Mouse (Mus musculus): Measurements from ENCODE around the gene Pdzd9.
"Not testable (repeated sequence)": the region's sequence is repeated elsewhere in the genome, so short reads cannot be mapped to it uniquely, and the experiment has no call there.

Gene Pdzd9

DNA sequence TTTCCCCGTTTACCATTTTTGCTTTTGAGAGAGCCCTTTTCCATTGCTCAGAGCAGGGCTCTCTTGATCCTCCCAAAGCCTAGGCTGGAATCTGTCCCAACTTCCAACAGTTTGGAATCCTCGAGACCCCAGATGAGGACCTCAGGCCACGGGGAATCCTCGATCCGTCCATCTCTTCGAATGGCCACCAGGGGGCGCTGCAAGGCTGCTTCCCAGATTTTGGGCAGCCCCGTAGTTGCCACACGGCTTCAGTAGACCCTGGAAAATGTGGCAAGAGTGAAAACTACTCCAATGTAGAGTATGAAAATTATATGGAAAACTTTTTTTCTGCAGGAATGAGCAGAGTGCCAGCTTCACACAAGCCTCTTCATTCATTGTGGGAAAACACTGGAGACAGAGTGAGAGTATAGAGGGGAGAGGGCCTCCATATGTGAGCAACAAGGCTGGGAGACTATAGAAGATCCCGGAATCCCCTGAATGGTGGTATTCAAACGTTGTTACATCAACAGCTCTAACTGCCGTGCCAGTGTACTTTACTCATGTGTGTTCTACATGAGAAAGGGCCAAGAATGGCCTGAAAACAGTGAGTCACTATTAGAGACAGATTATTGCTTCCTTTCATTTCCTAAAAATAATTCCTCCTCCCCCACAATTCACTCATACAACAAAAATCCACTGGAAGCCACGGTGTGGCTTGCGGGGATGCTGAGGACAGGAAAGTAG, at the start of gene Pdzd9:
TSS of gene Pdzd9 (minus strand) at position 191 of the 723 bp plus-strand sequence.
- DNase-seq (ENCODE audit: low read depth), result no peak

DNA sequence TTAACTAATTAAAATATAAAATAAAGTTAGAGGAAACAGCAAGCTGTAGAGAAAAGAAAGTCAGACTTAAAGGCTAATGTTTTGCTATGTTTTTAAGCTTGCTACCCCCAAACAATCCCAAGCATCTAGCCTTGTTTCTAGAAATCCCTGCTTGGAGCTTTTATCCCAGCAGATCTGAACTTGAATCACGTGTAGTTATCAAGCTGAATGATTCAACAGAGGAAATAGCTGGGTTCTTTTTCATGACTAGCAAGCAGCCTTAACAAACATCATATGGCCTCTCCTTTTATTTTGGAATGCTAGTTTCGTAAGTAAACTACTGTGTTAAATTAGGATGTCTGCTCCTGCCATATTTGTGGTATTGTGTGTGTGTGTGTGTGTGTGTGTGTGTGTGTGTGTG, 47.1 kb upstream of the Pdzd9 start:
- DNase-seq (ENCODE audit: low read depth), result no peak

DNA sequence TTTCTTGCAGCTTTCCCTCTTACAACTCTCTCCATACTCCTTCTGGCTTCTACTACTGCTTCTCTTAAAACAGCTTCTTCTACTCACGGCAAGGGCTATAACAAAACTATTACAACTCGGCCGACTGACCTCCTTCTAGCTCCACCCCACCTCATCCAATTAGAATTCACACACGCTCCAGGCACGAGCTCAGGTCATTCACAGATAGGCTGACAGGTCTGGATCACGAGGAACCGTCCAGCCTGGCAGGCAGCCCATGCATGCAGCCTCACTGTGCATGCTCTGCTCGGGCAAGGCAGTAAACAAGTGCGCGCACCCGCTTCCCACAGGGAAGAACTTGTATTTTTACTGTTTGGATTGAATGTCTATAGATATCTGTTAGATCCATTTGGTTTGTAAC, 43.8 kb upstream of the Pdzd9 start:
- DNase-seq (ENCODE audit: low read depth), result not testable (repeated sequence)

DNA sequence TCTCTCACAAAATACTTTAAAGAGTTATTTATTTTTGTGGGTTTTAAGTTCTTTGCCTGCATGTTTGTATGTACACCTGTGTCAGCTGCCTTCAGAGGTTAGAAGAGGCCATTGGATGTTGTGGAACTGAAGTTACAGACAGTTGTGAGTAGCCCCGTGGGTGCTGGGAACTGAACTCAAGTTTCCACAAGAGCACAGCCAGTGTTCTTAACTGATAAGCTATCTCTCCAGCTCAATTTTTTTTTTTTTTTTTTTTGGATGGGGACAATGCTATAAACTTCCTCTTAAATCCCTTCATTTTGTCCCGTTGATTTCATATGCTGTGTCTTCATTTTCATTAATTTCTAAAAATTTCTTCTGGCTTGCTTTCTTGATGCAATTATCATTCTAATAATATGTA, 43.1 kb upstream of the Pdzd9 start:
- no peak for DNase-seq (ENCODE audit: low read depth)

DNA sequence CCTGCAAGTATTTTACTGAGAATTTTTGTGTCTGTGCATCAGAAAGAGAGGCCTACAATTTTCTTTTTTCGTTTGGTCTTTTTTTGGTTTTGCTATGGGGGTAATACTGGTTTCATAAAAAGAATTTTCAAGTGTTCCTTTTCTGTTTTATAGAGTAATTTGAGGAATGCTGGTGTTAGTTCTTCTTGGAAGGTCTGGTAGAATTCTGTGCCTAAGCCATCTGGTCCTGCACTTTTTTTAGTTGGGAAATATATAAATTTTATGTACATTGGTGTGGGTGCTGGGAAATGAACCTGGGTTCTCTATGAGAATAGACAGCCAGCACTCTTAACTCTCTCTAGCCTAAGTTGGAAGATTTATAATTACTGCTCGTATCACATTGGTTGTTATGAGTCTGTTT, 41.9 kb upstream of the Pdzd9 start:
- no peak for DNase-seq (ENCODE audit: low read depth)

DNA sequence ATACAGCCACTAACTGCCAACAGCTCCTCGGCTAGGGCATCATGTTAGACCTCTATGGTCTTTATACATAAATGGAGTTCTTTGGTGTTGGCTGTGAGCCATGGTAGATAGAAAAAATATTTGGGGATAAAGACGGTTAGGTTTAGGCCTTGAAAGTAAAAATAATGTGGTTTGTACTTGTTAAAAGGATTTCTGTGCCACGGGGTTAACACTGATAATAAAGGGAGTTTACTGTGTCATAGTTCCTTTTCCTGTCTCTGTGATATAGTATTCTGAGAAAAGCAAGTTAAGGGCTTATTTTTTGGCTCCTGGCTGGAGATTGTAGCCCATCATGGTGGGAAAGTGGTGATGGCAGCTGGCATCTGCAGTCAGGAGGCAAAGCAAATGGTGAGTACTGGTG, 33.7 kb upstream of the Pdzd9 start:
- DNase-seq (ENCODE audit: low read depth), result no peak

DNA sequence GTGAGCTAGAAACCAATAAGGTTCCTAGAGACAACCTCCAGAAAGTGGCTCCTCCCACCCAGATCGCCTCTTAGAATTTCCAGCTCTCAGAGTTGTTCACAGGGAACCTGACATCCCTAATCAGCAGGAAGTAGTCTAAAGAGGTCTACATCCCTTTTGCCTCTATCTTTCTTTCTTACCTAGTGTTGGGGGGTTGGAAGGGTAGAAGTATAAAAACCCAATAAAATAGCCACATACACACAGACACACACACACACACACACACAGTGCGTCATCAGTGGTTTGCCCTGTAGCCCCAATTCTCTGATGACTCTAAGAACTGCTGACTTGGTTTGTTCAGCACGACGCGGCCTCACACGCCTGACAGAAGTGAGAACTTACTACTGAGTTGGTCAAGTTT, 29.4 kb upstream of the Pdzd9 start:
- DNase-seq (ENCODE audit: low read depth), result no peak

DNA sequence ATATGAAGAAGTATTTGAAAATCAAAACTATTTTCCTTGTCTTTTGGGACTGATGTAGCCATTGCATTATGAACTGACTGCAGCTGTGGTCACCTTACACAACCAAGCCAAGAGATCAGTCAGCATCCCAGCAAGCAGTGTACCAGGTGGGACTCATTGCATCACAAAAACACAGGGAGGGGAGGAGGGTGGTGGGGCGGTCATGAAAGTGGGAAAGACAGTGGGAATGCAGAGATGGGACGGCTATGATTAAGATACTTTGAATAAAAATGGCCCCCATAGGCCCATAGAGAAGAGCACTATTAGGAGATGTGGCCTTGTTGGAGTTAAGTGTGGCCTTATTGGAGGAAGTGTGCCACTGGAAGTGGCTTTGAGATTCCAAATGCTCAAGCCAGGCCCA, 26.2 kb upstream of the Pdzd9 start:
- DNase-seq (ENCODE audit: low read depth), result no peak

DNA sequence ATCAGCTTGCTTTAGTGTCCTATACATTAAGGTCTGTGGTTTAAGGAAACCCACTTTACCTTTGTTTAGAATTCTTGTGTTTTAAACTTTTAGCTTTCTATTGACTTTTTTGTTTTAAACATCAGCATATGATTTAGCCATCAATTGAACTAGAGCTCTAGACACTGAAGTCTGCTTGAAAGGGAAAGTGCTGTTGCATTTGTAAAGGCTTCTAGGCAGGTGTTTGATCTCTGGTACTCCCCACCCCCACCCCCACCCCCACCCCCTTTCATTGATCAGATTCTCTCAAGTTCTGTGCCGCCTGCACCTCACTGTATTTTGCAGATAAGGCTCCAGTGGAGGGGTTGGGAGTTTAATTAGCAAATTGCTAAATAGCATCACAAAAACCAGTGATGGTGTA, 25.5 kb upstream of the Pdzd9 start:
- DNase-seq (ENCODE audit: low read depth), result no peak

DNA sequence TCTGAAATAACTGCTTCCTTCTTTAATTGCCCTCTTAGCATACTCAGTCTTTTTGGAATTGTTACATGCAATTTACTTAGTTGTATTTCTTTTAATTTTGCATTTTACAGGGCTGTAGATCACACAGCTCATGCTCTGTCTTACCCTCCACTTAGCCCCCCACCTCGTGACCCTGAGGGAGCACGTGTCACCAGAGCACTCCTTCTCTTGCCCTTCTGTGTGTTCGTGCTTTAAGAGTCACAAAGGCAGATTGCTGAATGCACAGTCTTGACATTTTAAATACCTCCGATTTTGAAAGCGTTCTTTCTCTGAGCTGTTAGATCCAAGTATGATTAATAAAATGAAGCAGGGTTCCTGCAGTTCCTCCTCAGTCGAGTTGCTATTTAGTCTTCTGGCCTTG, 25.1 kb upstream of the Pdzd9 start:
- no peak for DNase-seq (ENCODE audit: low read depth)

DNA sequence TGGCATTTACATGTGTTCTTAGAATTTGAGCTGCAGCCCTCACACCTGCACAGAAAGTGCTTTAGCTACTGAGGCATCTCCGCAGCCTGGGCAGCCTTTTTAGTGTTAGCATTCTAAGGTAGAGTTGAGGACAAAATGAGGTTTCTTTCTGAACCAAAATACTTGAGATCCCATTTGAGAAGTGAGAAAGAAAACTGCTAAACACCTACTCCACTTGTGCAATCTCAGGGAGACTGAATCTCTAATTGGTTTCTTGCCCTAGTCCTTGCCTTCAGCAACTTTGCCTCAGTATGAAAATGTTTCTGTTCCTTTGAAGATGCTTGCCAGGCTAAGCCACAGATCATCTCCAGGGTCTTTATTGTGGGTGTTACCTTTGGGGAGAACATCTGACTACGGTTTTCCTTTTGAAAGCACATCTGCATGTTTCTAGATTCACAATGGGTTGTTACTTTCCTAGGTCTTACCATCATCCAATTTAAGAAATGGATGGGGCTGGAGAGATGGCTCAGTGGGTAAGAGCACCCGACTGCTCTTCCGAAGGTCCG, 23.8 kb upstream of the Pdzd9 start:
- no peak for DNase-seq (ENCODE audit: low read depth)

DNA sequence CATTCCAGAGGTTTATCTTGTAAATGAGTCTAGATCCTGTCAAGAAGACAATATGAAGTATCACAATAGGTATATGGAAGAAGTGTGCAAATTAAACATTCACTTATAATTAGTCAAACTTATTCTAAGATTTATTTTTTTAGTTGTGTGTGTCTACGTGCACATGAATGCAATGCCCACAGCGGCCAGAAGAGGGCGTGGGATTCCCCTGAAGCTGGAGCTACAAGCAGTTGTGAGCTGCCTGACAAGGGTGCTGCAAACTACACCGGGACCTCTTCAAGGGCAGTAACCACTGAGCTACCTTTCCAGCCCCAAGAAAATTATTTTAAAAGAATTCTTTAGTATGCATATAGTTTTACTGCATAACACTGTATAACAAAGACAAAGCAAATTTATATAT, 20.5 kb upstream of the Pdzd9 start:
- DNase-seq (ENCODE audit: low read depth), result no peak

DNA sequence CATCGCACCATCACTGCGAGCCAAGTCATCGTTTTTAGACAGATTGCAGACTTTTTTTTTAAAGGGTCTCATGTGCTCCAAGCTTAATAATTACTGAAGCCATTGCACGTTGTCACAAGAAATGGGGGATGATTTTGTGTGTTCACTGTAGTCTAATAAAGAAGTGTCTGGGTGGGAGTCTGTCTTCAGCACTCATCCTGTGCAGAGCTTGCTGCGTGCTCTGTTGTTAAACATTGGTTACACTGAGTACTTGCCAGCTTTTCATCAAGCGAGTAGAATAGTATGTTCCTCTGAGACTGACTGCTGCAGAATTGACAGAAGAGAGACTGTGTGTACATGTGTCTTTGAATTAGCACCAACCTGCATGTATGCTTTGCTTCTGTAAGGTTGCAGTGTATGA, 15.1 kb upstream of the Pdzd9 start:
- DNase-seq (ENCODE audit: low read depth), result no peak

DNA sequence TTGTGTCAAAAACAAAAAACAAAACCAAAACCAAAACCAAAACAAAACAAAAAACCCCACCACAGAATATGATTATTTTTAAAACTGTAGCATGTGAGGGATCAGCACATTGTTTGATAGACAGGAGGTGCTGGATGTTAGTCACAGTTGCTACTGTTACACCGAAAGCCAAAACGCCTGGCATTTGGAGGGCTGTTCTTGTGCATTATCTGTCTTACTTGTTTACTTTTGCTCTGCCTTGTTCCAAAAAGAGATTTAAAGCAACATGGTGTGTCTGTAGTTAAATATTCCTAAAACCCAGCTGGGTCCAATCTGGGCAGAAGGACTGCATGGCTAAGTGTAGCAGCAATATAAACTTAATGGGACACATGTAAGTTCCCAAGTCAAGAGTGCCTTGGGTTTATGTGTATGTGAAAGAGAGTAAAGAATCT, 14.6 kb upstream of the Pdzd9 start:
- no peak for DNase-seq (ENCODE audit: low read depth)

DNA sequence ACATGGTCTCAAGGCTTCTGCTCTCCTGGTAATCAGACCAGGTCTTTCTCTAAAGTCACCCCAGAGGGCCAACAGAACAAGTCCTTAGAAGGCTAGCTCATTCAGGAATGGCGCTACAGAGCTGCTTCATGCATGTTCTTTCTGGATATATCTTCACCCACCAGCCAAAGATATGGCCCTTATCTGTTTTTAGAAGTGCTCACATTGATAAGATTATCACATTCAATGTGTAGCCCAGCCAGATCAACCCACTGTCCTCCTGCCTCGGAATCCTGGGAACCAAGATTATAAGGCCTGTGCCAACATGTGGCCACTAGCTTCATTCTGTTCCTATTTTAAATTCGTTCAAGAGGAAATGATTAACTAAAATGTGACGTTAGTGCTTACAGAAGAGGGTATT, 11.9 kb upstream of the Pdzd9 start:
- DNase-seq (ENCODE audit: low read depth), result no peak

DNA sequence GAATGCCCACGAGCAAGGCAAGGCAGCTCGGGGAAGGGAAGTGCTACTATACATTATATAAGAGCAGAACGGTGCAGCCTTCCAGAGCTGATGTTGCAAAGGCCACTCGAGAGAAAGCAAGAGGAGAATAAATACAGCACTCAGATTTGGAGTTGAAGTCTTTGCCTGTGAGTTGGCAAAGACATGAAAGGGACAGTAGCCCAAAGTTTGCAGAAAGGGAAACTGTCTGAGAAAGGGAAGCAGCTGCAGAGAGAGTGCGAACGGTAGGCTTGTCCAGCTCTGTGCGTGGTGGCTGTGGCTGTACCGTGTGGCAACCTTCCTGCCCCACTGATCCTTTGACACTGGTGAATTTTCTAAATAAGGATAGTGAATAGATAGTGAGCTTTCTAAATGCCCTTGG, 8.9 kb upstream of the Pdzd9 start:
- no peak for DNase-seq (ENCODE audit: low read depth)

DNA sequence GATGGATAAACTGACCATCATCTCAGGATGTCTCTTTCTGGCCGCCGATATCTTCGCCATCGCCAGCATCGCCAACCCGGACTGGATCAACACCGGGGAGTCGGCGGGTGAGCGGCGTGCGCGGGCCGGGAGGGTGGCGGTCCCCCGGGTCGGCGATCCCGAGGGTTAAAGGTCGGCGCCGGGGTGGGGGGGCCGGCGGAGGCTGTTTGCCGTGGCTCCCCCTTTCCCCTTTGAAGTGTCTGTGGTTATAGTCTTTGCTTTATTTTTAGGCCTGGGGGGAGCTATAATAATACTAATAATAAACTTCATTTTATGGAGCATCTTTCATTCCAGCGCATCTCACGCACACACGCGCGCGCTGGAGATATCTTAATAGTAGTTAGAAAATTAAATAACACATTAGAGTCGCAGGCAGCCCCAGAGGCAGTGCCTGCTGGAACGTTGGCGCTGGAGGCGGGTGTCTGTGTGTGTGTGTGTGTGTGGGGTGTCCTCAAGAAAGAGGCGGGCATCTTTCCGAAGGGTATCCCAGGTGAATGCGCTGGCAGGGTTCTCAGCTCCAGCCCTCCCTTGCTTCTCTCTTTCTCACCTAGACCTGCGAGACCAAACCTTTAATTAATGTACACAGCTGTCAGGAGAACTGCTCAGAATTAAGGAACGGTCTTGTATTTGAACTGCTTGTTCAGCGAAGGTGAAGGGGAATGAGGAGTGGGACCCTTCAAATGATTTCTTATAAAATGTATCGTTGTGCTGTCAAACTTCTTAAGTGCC, 7.8 kb upstream of the Pdzd9 start:
- DNase-seq (ENCODE audit: low read depth), result no peak

DNA sequence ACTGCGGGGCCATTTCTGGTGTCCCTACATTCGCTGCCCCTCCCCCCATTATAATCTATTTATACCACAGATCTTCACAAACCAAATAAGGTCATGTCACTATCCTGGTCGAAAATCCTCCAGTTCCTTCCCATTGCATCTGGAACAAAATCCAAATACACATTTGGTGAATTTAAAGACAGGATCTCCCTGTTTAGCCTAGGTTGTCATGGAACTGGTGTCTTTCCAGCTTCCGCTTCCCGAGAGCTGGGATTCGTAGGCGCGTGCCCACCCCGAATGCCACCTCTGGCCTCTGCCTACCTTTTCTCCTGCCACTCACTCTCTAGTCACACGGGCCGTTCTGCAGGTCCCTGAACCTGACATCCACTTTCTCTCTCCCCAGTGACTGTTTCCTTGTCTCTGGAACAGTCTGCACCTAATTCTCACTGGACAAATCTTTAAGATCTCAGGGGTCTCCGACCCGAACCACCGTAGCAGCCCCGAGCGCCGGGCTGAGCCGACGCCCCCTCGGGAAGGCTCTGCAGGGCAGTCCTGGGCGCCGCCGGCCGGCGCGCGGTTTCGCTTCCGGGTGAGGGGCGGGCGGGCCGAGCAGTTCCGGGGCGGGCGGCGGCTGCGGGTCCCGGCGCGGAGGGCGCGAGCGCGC, 7.0 kb upstream of the Pdzd9 start, which contains the start of gene Mosmo:
TSS of gene Mosmo (plus strand) at position 618 of the 643 bp plus-strand sequence.
- peak; percentile 39 for DNase-seq (ENCODE audit: low read depth)

DNA sequence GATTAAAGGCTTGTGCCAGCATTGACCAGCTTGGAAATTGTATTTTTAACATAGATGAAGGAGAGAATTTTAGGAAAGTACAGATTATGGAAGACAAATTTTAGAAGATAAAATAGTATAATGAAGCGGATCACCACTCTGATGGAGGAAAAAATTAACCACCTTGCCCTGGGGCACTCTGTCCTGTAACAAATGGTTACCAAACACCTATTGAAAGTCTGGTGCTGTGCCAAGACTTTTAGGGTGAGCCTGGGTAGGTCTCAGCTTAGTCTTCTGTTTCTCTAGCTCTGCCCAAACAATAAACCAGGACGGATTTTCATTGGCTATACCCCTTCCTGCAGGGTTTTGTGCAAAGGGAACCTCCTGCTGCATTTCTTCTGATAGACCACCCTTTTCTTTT, 1.1 kb upstream of the Pdzd9 start:
- DNase-seq (ENCODE audit: low read depth), result no peak

DNA sequence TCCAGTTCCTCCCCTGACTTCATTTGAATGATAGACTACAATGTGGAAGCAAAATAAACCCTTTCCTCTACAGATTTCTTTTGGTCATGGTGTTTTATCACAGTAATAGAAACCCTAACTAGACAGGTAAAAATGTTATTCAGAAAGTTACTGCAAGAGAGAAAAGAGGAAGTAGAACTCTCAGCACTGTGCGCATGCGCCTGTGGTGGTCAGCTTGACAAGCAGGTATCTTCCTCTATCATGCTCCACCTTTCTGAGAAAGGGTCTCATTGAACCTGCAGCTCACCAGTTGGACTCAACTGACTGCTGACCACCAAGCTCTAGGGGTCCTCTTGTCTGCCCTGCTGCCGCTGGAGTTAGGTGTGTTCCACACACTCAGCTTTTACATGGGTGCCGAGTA, 8.1 kb downstream of the Pdzd9 start:
- DNase-seq (ENCODE audit: low read depth), result no peak

DNA sequence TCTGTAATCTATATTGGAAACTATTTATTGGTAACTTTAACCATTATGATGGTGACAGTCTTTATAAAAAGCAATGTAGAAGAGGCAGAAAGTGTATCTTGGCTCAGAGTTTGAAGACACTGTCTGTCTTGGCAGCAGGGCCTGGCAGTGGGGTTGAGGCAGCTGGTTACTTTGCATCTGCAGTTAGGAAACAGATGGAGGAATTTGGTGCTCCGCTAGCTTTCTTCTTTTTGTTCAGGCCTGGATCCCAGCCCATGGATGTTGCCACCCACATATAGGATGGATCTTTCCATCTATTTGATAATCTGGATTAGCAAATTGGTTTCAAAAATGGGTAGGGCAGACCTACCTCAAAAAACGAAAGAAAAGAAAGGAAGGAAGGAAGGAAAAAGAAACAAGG, 22.3 kb downstream of the Pdzd9 start:
- DNase-seq (ENCODE audit: low read depth), result no peak

DNA sequence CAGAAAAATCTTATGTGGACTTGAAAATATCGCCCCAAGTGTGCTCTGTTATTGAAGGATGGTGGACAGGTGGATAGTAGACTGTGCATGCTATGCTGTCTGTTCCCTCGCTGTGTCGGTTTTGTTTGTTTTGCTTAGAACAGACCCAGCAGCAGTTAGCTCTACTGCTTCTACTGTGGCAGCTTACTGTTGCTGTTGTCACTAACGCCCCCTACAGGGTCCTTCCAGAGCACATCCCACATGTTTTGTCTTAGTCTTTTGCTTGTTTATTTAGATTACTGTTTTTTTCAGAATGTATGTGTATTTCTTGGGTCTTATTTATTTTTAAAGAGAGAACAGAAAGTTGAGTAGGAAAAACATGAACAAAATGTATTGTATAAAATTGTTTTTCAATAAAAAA, 26.9 kb downstream of the Pdzd9 start:
- no peak for DNase-seq (ENCODE audit: low read depth)

DNA sequence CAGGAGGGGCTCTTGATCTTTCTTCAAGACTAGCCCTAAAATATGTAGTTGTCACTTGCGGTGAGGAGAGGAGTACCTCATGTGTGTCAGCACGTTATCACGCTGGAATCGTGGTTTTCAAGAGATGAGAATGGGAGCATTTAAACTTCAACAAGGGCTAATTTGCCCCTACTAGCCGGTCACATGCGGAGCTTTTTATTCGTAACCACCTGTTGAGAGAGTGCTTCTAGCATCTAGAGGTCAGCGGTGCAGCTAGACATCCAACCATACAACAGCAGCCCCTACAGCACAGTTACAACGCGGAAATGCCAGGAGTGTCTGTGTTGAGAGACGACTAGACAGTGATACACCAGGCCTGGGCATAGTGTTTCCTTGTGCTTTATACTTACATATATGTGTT, 34.3 kb downstream of the Pdzd9 start:
- peak; percentile 18 for DNase-seq (ENCODE audit: low read depth)

Measured in c-Kit-positive CD71-negative TER-119-negative erythroid progenitor cells, embryonic 14.5 days (primary cell).